Mouse (Mus musculus) hindbrain, postnatal 0 days (tissue): ENCODE data around the gene Topaz1. TPM values are rescaled to one million over a fixed set of nuclear protein-coding genes. Genes with fewer than 3 reads are reported as not detected.

Experiments used
- ATAC-seq: fragments of 200-750 bp; cut with Nextera tagmentation; 2 replicates; pipeline ENCODE4 v1.8.0; 2017; ENCODE audit warnings: mild to moderate bottlenecking, moderate TSS enrichment, moderate library complexity
- DNase-seq: peaks from one replicate; pipeline ENCODE4 v3.0.0-alpha.2; 2015; ENCODE audit warnings: low spot score
- H3K27ac ChIP-seq: fragments of 300-500 bp; sonication (generic); 2 replicates; pipeline ENCODE4 v1.5.1; 2014; ENCODE audit warnings: mild to moderate bottlenecking
- H3K27me3 ChIP-seq: fragments of 300-500 bp; sonication (generic); 2 replicates; pipeline ENCODE4 v1.6.1; 2014; ENCODE audit warnings: low read length, mixed read lengths; ENCODE audit not compliant: insufficient read depth
- H3K36me3 ChIP-seq: fragments of 300-500 bp; sonication (generic); 2 replicates; pipeline ENCODE4 v1.6.1; 2014; ENCODE audit warnings: low read length, mixed read lengths; ENCODE audit not compliant: insufficient read depth
- H3K4me1 ChIP-seq: fragments of 300-500 bp; sonication (generic); 2 replicates; pipeline ENCODE4 v1.6.1; 2014; ENCODE audit warnings: antibody characterized with exemption, low read length, mixed read lengths; ENCODE audit not compliant: insufficient read depth
- H3K4me2 ChIP-seq: fragments of 300-500 bp; sonication (generic); 2 replicates; pipeline ENCODE4 v1.6.1; 2014; ENCODE audit warnings: low read depth, mild to moderate bottlenecking, low read length, moderate library complexity, mixed read lengths
- H3K4me3 ChIP-seq: fragments of 300-500 bp; sonication (generic); 2 replicates; pipeline ENCODE4 v1.5.1; 2014; ENCODE audit warnings: low read length
- H3K9ac ChIP-seq: fragments of 300-500 bp; sonication (generic); replicated peaks from 2 replicates; pipeline ENCODE4 v1.6.1; 2014; ENCODE audit warnings: mild to moderate bottlenecking, low read length, moderate library complexity, mixed read lengths
- H3K9me3 ChIP-seq: fragments of 300-500 bp; sonication (generic); 2 replicates; pipeline ENCODE4 v1.6.1; 2016; ENCODE audit warnings: low read length, mixed read lengths
- CTCF ChIP-seq: IDR thresholded peaks from 2 replicates; pipeline ENCODE4 v1.5.1; 2016; ENCODE audit warnings: antibody characterized with exemption, control low read depth, low read depth
- WGBS: fragments of 180-500 bp; shearing (Covaris S2); extraction: QIAGEN DNeasy Blood & Tissue Kit; methylation state at CpG from one replicate; pipeline ENCODE4 v1.1.7; 2014; 5-methylcytosine and 5-hydroxymethylcytosine counted together
- polyA plus RNA-seq: library from polyadenylated mRNA; unstranded; fragments of >200 nt; fragmentation: Nextera tagmentation; extraction: Ambion mirVana; gene quantifications from 2 replicates; pipeline ENCODE4 v1.2.1, GENCODE M21; 2015
- total RNA-seq: library from RNA; depleted of rRNA; stranded (reverse); fragments of >200 nt; gene quantifications from 2 replicates; pipeline ENCODE4 v1.2.3, GENCODE M21; 2014

The Topaz1 gene
- total and polyA plus RNA-seq, 2 experiments from 2014 or later, result not detected

GRCm38 (mm10) chr9:122725046-122725765 is 21.9 kb upstream of the Topaz1 start:
- WGBS, result 31% methylated on average over 22 of the region's 22 CpGs
- no peak overlapping the region for H3K27ac ChIP-seq
- TF ChIP-seq CTCF, result no peak
- H3K9ac ChIP-seq, result no peak overlapping the region
- H3K36me3 ChIP-seq, result no peaks in the 10 kb centered on the region
- H3K4me2 ChIP-seq, result 0 out of 2 replicates have a peak overlapping the region, but pooled peaks have one; percentile 8
- H3K27me3 ChIP-seq, result 0 out of 2 replicates have a peak, but pooled peaks cover 5% of the 10 kb centered on the region
- no peaks in the 10 kb centered on the region for H3K4me1 ChIP-seq
- H3K9me3 ChIP-seq, result no peaks in the 10 kb centered on the region
- no peak overlapping the region for H3K4me3 ChIP-seq
- DNase-seq (peak; percentile 48), ATAC-seq (no peak)

DNA sequence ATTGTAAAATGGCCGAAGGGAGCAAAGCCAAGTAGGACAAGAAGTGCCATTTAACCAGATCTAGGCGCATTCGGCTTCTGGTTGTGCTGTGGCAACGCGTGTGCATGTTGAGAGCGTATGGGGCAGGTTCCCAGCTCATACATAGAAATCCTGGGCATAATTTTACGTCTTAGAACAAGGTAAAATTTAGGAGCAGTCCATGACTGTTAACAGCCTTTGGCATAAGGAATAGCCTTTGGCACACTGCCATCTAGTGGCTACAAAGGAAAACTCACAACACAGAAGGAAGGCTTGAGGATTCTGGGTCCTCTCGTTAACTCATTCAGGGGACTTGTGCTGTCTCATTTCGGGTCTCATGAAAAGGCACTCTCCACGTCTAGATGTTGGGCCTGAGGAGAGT is 17.6 kb upstream of the Topaz1 start:
- peak; percentile 92 for TF ChIP-seq CTCF
- peak; percentile 83 for ATAC-seq
- Histone ChIP-seq H3K36me3 (no peaks in the 10 kb centered on the region), H3K4me3 (no peak overlapping the region), H3K9me3 (no peaks in the 10 kb centered on the region), H3K27ac (no peak overlapping the region), H3K9ac (0 out of 2 replicates have a peak overlapping the region, but pooled peaks have one; percentile 13), H3K27me3 (peaks cover 12% of the 10 kb centered on the region), H3K4me1 (no peaks in the 10 kb centered on the region), H3K4me2 (no peak overlapping the region)
- DNase-seq, result peak; percentile 91
- WGBS, result 14% methylated on average over 10 of the region's 10 CpGs

DNA sequence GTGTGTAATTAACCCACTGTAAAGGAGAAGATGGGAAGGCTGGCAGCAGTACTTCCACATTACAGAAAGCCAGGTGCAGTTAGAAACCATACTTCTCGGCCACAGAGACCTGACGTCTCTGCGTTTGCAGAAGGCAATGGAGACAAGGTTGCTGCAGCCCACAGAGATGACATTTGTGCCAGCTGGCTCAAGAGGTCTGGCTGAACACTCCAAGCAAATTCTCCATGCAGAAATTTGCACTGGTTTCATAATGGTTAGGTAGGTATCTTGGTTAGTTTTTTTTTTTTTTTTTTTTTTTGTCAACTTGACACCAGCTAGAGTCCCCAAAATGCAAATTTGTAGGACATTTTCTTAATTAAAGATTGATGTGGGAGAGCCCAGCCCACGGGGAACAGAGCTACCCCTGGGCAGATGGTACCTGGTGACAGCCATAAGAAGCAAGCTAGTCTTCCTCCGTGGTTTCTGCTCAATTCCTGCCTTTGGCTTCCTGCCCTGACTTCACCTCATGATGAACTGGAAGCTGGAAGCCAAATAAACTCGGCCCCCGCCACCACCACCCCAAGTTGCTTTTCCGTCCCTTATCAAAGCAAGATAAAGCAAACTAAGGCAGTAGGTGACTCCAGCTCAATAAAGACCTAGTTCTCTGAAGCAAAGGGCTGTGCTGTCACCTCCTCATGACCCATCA is 14.9 kb upstream of the Topaz1 start:
- DNase-seq (no peak), ATAC-seq (no peak)
- H3K9me3 ChIP-seq, result no peaks in the 10 kb centered on the region
- H3K36me3 ChIP-seq, result no peaks in the 10 kb centered on the region
- H3K9ac ChIP-seq, result no peak overlapping the region
- H3K27ac ChIP-seq, result no peak overlapping the region
- H3K27me3 ChIP-seq, result peaks cover 11% of the 10 kb centered on the region
- no peak overlapping the region for H3K4me3 ChIP-seq
- H3K4me1 ChIP-seq, result no peaks in the 10 kb centered on the region
- H3K4me2 ChIP-seq, result no peak overlapping the region
- 73% methylated on average over 8 of the region's 8 CpGs for WGBS
- no peak for TF ChIP-seq CTCF

GRCm38 (mm10) chr9:122733222-122733621 is 13.9 kb upstream of the Topaz1 start:
- Histone ChIP-seq H3K9ac (no peak overlapping the region), H3K27me3 (peaks cover 11% of the 10 kb centered on the region), H3K4me2 (peak overlapping the region; percentile 6; the same call in 1 of the 2 replicates), H3K4me3 (no peak overlapping the region), H3K27ac (no peak overlapping the region), H3K9me3 (no peaks in the 10 kb centered on the region), H3K4me1 (no peaks in the 10 kb centered on the region), H3K36me3 (no peaks in the 10 kb centered on the region)
- 43% methylated on average over 12 of the region's 12 CpGs for WGBS
- TF ChIP-seq CTCF, result no peak
- no peak for ATAC-seq
- no peak for DNase-seq

DNA sequence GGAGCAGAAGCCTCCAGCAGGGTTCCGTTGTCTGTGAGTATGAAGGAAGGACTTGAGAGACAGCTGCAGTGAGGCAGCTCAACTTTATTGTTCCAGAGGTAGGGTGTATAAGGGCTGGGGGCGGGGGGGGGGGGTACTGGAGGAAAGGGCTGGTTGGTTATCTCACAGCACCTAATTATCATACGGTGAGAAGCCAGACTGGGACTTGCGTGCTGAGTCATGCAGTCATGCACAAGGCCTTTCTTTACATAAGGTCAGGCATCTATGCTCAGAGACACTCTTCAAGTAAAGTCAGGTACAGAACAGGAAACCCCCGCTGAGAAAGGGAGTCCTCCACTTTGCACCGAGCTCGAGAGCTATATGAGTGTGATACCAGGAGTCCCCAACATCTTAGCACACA is 12.2 kb upstream of the Topaz1 start:
- H3K4me2 ChIP-seq, result no peak overlapping the region
- DNase-seq, result no peak
- no peak overlapping the region for H3K4me3 ChIP-seq
- no peaks in the 10 kb centered on the region for H3K36me3 ChIP-seq
- H3K4me1 ChIP-seq, result no peaks in the 10 kb centered on the region
- 70% methylated on average over 7 of the region's 7 CpGs for WGBS
- H3K9me3 ChIP-seq, result no peaks in the 10 kb centered on the region
- H3K9ac ChIP-seq, result no peak overlapping the region
- no peak for ATAC-seq
- TF ChIP-seq CTCF, result no peak
- H3K27me3 ChIP-seq, result peaks cover 11% of the 10 kb centered on the region
- no peak overlapping the region for H3K27ac ChIP-seq

DNA sequence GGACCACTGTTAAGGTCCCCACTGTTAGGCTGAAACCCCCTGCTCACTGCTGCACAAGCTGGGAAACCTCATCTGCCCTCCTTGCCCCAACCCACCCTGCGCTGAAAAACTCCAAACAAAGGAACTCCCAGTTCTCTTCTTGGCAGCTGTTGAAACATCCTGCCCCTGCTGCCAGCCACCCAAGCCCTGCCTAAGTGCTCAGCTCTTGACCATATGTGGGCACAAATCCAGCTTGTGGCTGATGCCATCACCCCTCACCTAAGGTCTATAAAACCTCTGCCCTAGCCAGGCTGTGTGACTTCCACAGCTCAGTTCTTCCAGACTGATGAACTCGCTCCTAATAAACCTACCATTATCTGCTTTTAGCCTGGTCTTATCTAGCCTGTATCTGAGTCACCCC is 11.1 kb upstream of the Topaz1 start:
- no peak overlapping the region for H3K27ac ChIP-seq
- H3K9me3 ChIP-seq, result no peaks in the 10 kb centered on the region
- H3K27me3 ChIP-seq, result peaks cover 4% of the 10 kb centered on the region; the same call in 1 of the 2 replicates
- no peak for TF ChIP-seq CTCF
- H3K4me2 ChIP-seq, result no peak overlapping the region
- 72% methylated on average over 2 of the region's 2 CpGs for WGBS
- H3K4me1 ChIP-seq, result no peaks in the 10 kb centered on the region
- H3K4me3 ChIP-seq, result no peak overlapping the region
- DNase-seq (no peak), ATAC-seq (no peak)
- no peaks in the 10 kb centered on the region for H3K36me3 ChIP-seq
- H3K9ac ChIP-seq, result no peak overlapping the region
